ENCODE assay signal across 8 mouse cellular contexts in the genomic region with DNA sequence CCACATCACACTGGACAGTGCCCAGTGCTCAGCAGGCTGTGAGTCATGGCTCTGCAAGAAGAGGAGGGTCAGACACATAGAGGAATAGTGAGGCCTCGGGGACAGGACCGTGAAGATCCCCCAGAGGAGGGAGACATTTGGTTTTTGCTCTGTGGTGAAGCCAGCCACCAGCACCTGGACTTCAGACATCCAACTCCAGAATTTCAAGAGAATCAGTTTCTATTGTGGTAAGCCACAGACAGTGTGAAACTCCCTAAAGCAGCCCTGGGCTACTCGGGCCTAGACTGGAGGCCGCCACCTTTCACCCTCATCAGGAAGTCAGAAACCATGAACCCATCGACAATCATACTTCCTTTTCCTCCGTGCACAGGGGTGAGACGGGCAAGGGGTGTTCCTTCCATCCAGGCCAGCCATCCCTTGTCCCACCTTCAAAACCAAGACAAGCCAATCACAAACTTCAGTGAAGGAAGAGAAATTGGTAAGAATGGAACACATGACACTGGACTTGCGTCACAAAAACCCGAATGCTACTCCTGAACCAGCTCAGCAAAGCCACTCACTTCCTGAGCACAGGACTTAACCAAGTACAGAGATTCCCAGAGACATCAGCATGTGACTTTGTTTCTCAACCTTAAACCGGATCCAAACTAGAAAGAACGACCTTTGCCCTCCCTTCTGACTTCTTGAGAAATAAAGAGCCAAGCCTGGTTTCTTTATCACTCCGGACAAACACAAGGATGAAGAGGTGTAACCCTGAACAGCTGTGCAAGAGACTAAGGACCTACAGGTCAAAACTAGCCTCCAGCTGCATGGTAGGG. TPM values are rescaled to one million over a fixed set of nuclear protein-coding genes. Genes with fewer than 3 reads are reported as not detected.
DNase-seq lines count a peak whose midpoint lies in the region; ATAC-seq lines count a peak whose summit lies in the region.
"Had no signal": no experiment of that assay in that cellular context is flagged by ENCODE, and none has a peak within 500 bp of the region (broad histone marks: within the 10 kb centered on the region; RNA-seq: fewer than 3 reads in every experiment).

No protein-coding gene starts in this region.

- H3K4me2 ChIP-seq in hindbrain, embryonic 11.5 days (replicated peaks; ENCODE audit: low read depth, low read length) = no peak overlapping the region

- no peak overlapping the region for H3K4me3 ChIP-seq in brown adipose tissue, adult 24 weeks (ENCODE audit: insufficient read depth, low read depth, low read length)
- H3K4me3 ChIP-seq in hindbrain, embryonic 11.5 days (ENCODE audit: low read depth, low read length) = no peak overlapping the region
- H3K4me3 ChIP-seq in limb, embryonic 10.5 days = no peak overlapping the region

- no peak for ATAC-seq in hindbrain, embryonic 11.5 days (ENCODE audit: low FRiP score)

- H3K9me3 ChIP-seq in hindbrain, embryonic 11.5 days (ENCODE audit: control insufficient read depth, low read length) = no peaks in the 10 kb centered on the region
- H3K9me3 ChIP-seq in limb, embryonic 10.5 days (replicated peaks) = no peaks in the 10 kb centered on the region

- H3K36me3 ChIP-seq in hindbrain, embryonic 11.5 days (ENCODE audit: control insufficient read depth, insufficient read depth, low read length) = no peaks in the 10 kb centered on the region
- H3K36me3 ChIP-seq in limb, embryonic 10.5 days = no peaks in the 10 kb centered on the region

- DNase-seq in 3134 (ENCODE audit: extremely low read depth, insufficient read length, low spot score) = peak; percentile 55
- peak; percentile 64 for DNase-seq in 3T3-L1 (ENCODE audit: low read depth, low spot score)
- peak; percentile 81 for DNase-seq in lung, postnatal 36 days
- DNase-seq in left cerebral cortex, adult 11 months (ENCODE audit: low spot score) = no peak
- DNase-seq in hindbrain, embryonic 11.5 days (ENCODE audit: low spot score) = no peak
- no peak for DNase-seq in limb, embryonic 10.5 days (ENCODE audit: low spot score)
- DNase-seq: cerebellum, adult 11 months had no signal

- WGBS in hindbrain, embryonic 11.5 days = 83% methylated on average over 12 of the region's 12 CpGs
- 77% methylated on average over 12 of the region's 12 CpGs for WGBS in limb, embryonic 10.5 days

- no peak overlapping the region for H3K9ac ChIP-seq in hindbrain, embryonic 11.5 days (ENCODE audit: low read depth, low read length)

- H3K27me3 ChIP-seq in hindbrain, embryonic 11.5 days (ENCODE audit: control insufficient read depth, insufficient read depth, low read length) = no peaks in the 10 kb centered on the region
- no peaks in the 10 kb centered on the region for H3K27me3 ChIP-seq in limb, embryonic 10.5 days (ENCODE audit: low read depth, poor library complexity, severe bottlenecking)

- peaks cover 28% of the 10 kb centered on the region for H3K4me1 ChIP-seq in brown adipose tissue, adult 24 weeks (ENCODE audit: control insufficient read depth, insufficient read depth, insufficient read length, low read length)
- H3K4me1 ChIP-seq in hindbrain, embryonic 11.5 days (replicated peaks; ENCODE audit: control insufficient read depth, insufficient read depth, low read length) = no peaks in the 10 kb centered on the region
- H3K4me1 ChIP-seq in limb, embryonic 10.5 days = peaks cover 4% of the 10 kb centered on the region; the same call in 1 of the 2 replicates

- H3K27ac ChIP-seq in brown adipose tissue, adult 24 weeks (replicated peaks; ENCODE audit: low read depth, low read length) = peak overlapping the region; percentile 84
- H3K27ac ChIP-seq in hindbrain, embryonic 11.5 days (ENCODE audit: low read depth, low read length) = no peak overlapping the region
- no peak overlapping the region for H3K27ac ChIP-seq in limb, embryonic 10.5 days

RNA-seq across cellular contexts. Expression of a gene that starts 14.4 kb away (rescaled TPM):
- polyA plus RNA-seq in brown adipose tissue, adult 24 weeks (2012; ENCODE audit: insufficient read depth, insufficient read length, missing spikeins) = 1.6 and 3.2 TPM in 2 replicates
- polyA plus RNA-seq in hindbrain, embryonic 11.5 days (2014; fragmentation: Nextera tagmentation; extraction: Ambion mirVana) = 0.83 and 1.3 TPM in 2 replicates
- polyA plus RNA-seq in limb, embryonic 10.5 days (2016; fragmentation: Nextera tagmentation; extraction: Ambion mirVana) = 0.99 and 1.9 TPM in 2 replicates

RNA-seq across cellular contexts. Expression of a gene that starts 33.2 kb away (rescaled TPM):
- polyA plus RNA-seq in brown adipose tissue, adult 24 weeks (2012; ENCODE audit: insufficient read depth, insufficient read length, missing spikeins) = 65.0 and 69.8 TPM in 2 replicates
- polyA plus RNA-seq in hindbrain, embryonic 11.5 days (2014; fragmentation: Nextera tagmentation; extraction: Ambion mirVana) = 105 and 108 TPM in 2 replicates
- polyA plus RNA-seq in limb, embryonic 10.5 days (2016; fragmentation: Nextera tagmentation; extraction: Ambion mirVana) = 105 and 116 TPM in 2 replicates

Comparison
In these comparisons a context has a peak if more than half of its experiments do, and no peak if none do; other contexts are left out.
1. DNase-seq: peak in 3134 (single experiment), 3T3-L1 (single experiment) and lung, postnatal 36 days (single experiment); none in left cerebral cortex, adult 11 months (single experiment), hindbrain, embryonic 11.5 days (single experiment) and limb, embryonic 10.5 days (single experiment).